Comparison of ENCODE assay signal across 8 mouse cellular contexts in genomic region chr10:59308993-59309715, GRCm38 (mm10). TPM values are rescaled to one million over a fixed set of nuclear protein-coding genes. Genes with fewer than 3 reads are reported as not detected.
A peak's percentile ranks its signal among the peaks of the same experiment; 100 is the strongest.
DNase-seq lines count a peak whose midpoint lies in the region; ATAC-seq and TF ChIP-seq lines count a peak whose summit lies in the region.
"Had no signal": no experiment of that assay in that cellular context is flagged by ENCODE, and none has a peak within 500 bp of the region (broad histone marks: within the 10 kb centered on the region; RNA-seq: fewer than 3 reads in every experiment).

No protein-coding gene starts in this region.

- peak; percentile 78 for ATAC-seq in CD4-positive, CD25-positive, alpha-beta regulatory T cell, adult 4 months
- ATAC-seq in stomach, postnatal 0 days (ENCODE audit: low FRiP score, low TSS enrichment): no peak

- H3K4me2 ChIP-seq in stomach, postnatal 0 days (replicated peaks; ENCODE audit: low read depth): no peak overlapping the region
- H3K4me2 ChIP-seq: embryonic facial prominence, embryonic 13.5 days had no signal

- no peak for TF ChIP-seq EP300 in stomach, postnatal 0 days (optimal IDR thresholded peaks at IDR 0.05)

- no peaks in the 10 kb centered on the region for H3K36me3 ChIP-seq in stomach, postnatal 0 days (ENCODE audit: control insufficient read depth, insufficient read depth, low read length)
- H3K36me3 ChIP-seq: embryonic facial prominence, embryonic 13.5 days had no signal

- no peaks in the 10 kb centered on the region for H3K9me3 ChIP-seq in stomach, postnatal 0 days (ENCODE audit: control insufficient read depth, low read length)
- H3K9me3 ChIP-seq: embryonic facial prominence, embryonic 13.5 days had no signal

- H3K27me3 ChIP-seq in stomach, postnatal 0 days (ENCODE audit: control insufficient read depth, insufficient read depth, low read length): no peaks in the 10 kb centered on the region
- H3K27me3 ChIP-seq: embryonic facial prominence, embryonic 13.5 days had no signal

- peak; percentile 88 for TF ChIP-seq CTCF in layer of hippocampus, adult 2 months (conservative IDR thresholded peaks at IDR 0.05)
- TF ChIP-seq CTCF in stomach, postnatal 0 days (IDR thresholded peaks at IDR 0.05; ENCODE audit: low read depth): peak; percentile 75

- H3K27ac ChIP-seq in layer of hippocampus, adult 2 months: no peak overlapping the region
- H3K27ac ChIP-seq in stomach, postnatal 0 days (replicated peaks): no peak overlapping the region
- H3K27ac ChIP-seq: embryonic facial prominence, embryonic 13.5 days had no signal

- no peak overlapping the region for H3K4me3 ChIP-seq in layer of hippocampus, adult 2 months
- H3K4me3 ChIP-seq in stomach, postnatal 0 days (ENCODE audit: low read depth, low read length): no peak overlapping the region
- H3K4me3 ChIP-seq: embryonic facial prominence, embryonic 13.5 days had no signal

- peaks cover 4% of the 10 kb centered on the region; the same call in 1 of the 2 replicates for H3K4me1 ChIP-seq in stomach, postnatal 0 days (replicated peaks; ENCODE audit: control insufficient read depth, insufficient read depth)
- H3K4me1 ChIP-seq: embryonic facial prominence, embryonic 13.5 days had no signal

- WGBS in stomach, postnatal 0 days: 52% methylated on average over 3 of the region's 3 CpGs

- no peak overlapping the region for H3K9ac ChIP-seq in stomach, postnatal 0 days (ENCODE audit: low read length)
- H3K9ac ChIP-seq: embryonic facial prominence, embryonic 13.5 days had no signal

- DNase-seq in layer of hippocampus, adult 2 months (ENCODE audit: low spot score in 2 of 2): peak in 1 of 2 experiments; percentile 66
- DNase-seq in layer of hippocampus, adult 9-11 months: no peak
- peak; percentile 60 for DNase-seq in adipocyte (ENCODE audit: low spot score)
- peak; percentile 76 for DNase-seq in kidney, postnatal 10 days
- DNase-seq in stomach, postnatal 0 days (ENCODE audit: low spot score): no peak
- DNase-seq in gastrocnemius, adult 8-10 months (ENCODE audit: low spot score in 2 of 2): no peak

RNA-seq across cellular contexts. Expression of gene P4ha1, which starts 13.9 kb away (rescaled TPM):
- total RNA-seq in layer of hippocampus, adult 2 months (2021): 10 to 100 TPM; 41.9 to 48.9 TPM
- polyA plus RNA-seq in CD4-positive, CD25-positive, alpha-beta regulatory T cell, adult 4 months (2017; shearing (Covaris generic)): 10 to 100 TPM; 53.7 to 54.3 TPM
- 13.9 and 17.9 TPM in 2 replicates for polyA plus RNA-seq in stomach, postnatal 0 days (2015; fragmentation: Nextera tagmentation; extraction: Ambion mirVana)
- 10 to 100 TPM; 30.9 to 40.8 (median 32.1) TPM for total RNA-seq in gastrocnemius, adult 8-10 months (2022)

Comparison
In these comparisons a context has a peak if more than half of its experiments do, and no peak if none do; other contexts are left out.
1. DNase-seq: peak in adipocyte (single experiment) and kidney, postnatal 10 days (single experiment); none in layer of hippocampus, adult 9-11 months (single experiment), stomach, postnatal 0 days (single experiment) and gastrocnemius, adult 8-10 months (0 of 2).